Mouse (Mus musculus): ENCODE results near the gene Paxx.
A peak's percentile ranks its signal among the peaks of the same experiment; 100 is the strongest.

The Paxx gene

GRCm38 (mm10) chr2:25482969-25483368 lies 22.1 kb upstream of the Paxx start:
- peak; percentile 56 for DNase-seq (ENCODE audit: low spot score)

GRCm38 (mm10) chr2:25480541-25480940 lies 19.6 kb upstream of the Paxx start:
- no peak for DNase-seq (ENCODE audit: low spot score)

GRCm38 (mm10) chr2:25479551-25480311 lies 18.8 kb upstream of the Paxx start:
- peak; percentile 43 for DNase-seq (ENCODE audit: low spot score)

GRCm38 (mm10) chr2:25477967-25478675 lies 17.2 kb upstream of the Paxx start:
- no peak for DNase-seq (ENCODE audit: low spot score)

- no peak for DNase-seq (ENCODE audit: low spot score)
These were observed 16.6 kb upstream of the Paxx start for GRCm38 (mm10) chr2:25477541-25477940.

GRCm38 (mm10) chr2:25472550-25472949 lies 11.7 kb upstream of the Paxx start:
- DNase-seq (ENCODE audit: low spot score) = no peak

- no peak for DNase-seq (ENCODE audit: low spot score)
These were observed 9.1 kb upstream of the Paxx start, which contains the start of gene Ptgds for GRCm38 (mm10) chr2:25469969-25470368. TSS of gene Ptgds (minus strand) at chr2:25470046.

GRCm38 (mm10) chr2:25468962-25469915 lies 8.3 kb upstream of the Paxx start:
- no peak for DNase-seq (ENCODE audit: low spot score)

GRCm38 (mm10) chr2:25467606-25468303 lies 6.9 kb upstream of the Paxx start:
- no peak for DNase-seq (ENCODE audit: low spot score)

- DNase-seq (ENCODE audit: low spot score) = no peak
These were observed 5.1 kb upstream of the Paxx start for GRCm38 (mm10) chr2:25465816-25466635.

GRCm38 (mm10) chr2:25465256-25465655 lies 4.4 kb upstream of the Paxx start:
- DNase-seq (ENCODE audit: low spot score) = no peak

GRCm38 (mm10) chr2:25463630-25464029 lies 2.7 kb upstream of the Paxx start:
- no peak for DNase-seq (ENCODE audit: low spot score)

- no peak for DNase-seq (ENCODE audit: low spot score)
These were observed 513 bp upstream of the Paxx start for GRCm38 (mm10) chr2:25461407-25461806.

GRCm38 (mm10) chr2:25460135-25460534 lies 759 bp downstream of the Paxx start:
- peak; percentile 36 for DNase-seq (ENCODE audit: low spot score)

GRCm38 (mm10) chr2:25458911-25459310 lies 2.0 kb downstream of the Paxx start:
- DNase-seq (ENCODE audit: low spot score) = peak; percentile 83

GRCm38 (mm10) chr2:25457022-25457896 lies 3.6 kb downstream of the Paxx start:
- no peak for DNase-seq (ENCODE audit: low spot score)

- DNase-seq (ENCODE audit: low spot score) = peak; percentile 57
These were observed 4.5 kb downstream of the Paxx start, which contains the start of gene Clic3 for GRCm38 (mm10) chr2:25456205-25456953. TSS of gene Clic3 (plus strand) at chr2:25456838.

GRCm38 (mm10) chr2:25452951-25453350 lies 7.9 kb downstream of the Paxx start:
- DNase-seq (ENCODE audit: low spot score) = no peak

Data from urinary bladder, postnatal 14 days (tissue).